Mouse (Mus musculus): ENCODE data around the gene Gm10840.
A peak's percentile ranks its signal among the peaks of the same experiment; 100 is the strongest.

The Gm10840 gene

GRCm38 (mm10) chr11:106159921-106160840 is 469 bp upstream of the Gm10840 start:
- DNase-seq (ENCODE audit: low read depth, low spot score), result no peak

GRCm38 (mm10) chr11:106162237-106162636 is 1.6 kb downstream of the Gm10840 start:
- DNase-seq (ENCODE audit: low read depth, low spot score), result no peak

- DNase-seq (ENCODE audit: low read depth, low spot score), result no peak
Observed at GRCm38 (mm10) chr11:106163546-106163945, 2.9 kb downstream of the Gm10840 start.

GRCm38 (mm10) chr11:106164601-106165180 is 4.0 kb downstream of the Gm10840 start:
- no peak for DNase-seq (ENCODE audit: low read depth, low spot score)

GRCm38 (mm10) chr11:106167435-106167834 is 6.8 kb downstream of the Gm10840 start:
- DNase-seq (ENCODE audit: low read depth, low spot score), result no peak

GRCm38 (mm10) chr11:106170807-106171206 is 10.2 kb downstream of the Gm10840 start:
- no peak for DNase-seq (ENCODE audit: low read depth, low spot score)

- no peak for DNase-seq (ENCODE audit: low read depth, low spot score)
Observed at GRCm38 (mm10) chr11:106173228-106173627, 12.6 kb downstream of the Gm10840 start.

GRCm38 (mm10) chr11:106174372-106174771 is 13.7 kb downstream of the Gm10840 start:
- DNase-seq (ENCODE audit: low read depth, low spot score), result no peak

- no peak for DNase-seq (ENCODE audit: low read depth, low spot score)
Observed at GRCm38 (mm10) chr11:106175081-106175480, 14.4 kb downstream of the Gm10840 start.

- no peak for DNase-seq (ENCODE audit: low read depth, low spot score)
Observed at GRCm38 (mm10) chr11:106176372-106176771, 15.7 kb downstream of the Gm10840 start.

- DNase-seq (ENCODE audit: low read depth, low spot score), result no peak
Observed at GRCm38 (mm10) chr11:106178036-106178782, 17.6 kb downstream of the Gm10840 start.

GRCm38 (mm10) chr11:106179711-106180448 is 19.2 kb downstream of the Gm10840 start:
- DNase-seq (ENCODE audit: low read depth, low spot score), result no peak

- DNase-seq (ENCODE audit: low read depth, low spot score), result no peak
Observed at GRCm38 (mm10) chr11:106180449-106180801, 19.8 kb downstream of the Gm10840 start.

- DNase-seq (ENCODE audit: low read depth, low spot score), result no peak
Observed at GRCm38 (mm10) chr11:106187326-106187725, 26.7 kb downstream of the Gm10840 start.

- no peak for DNase-seq (ENCODE audit: low read depth, low spot score)
Observed at GRCm38 (mm10) chr11:106191716-106192115, 31.1 kb downstream of the Gm10840 start.

- no peak for DNase-seq (ENCODE audit: low read depth, low spot score)
Observed at GRCm38 (mm10) chr11:106192241-106192640, 31.6 kb downstream of the Gm10840 start.

GRCm38 (mm10) chr11:106192657-106193370 is 32.2 kb downstream of the Gm10840 start:
- DNase-seq (ENCODE audit: low read depth, low spot score), result no peak

- DNase-seq (ENCODE audit: low read depth, low spot score), result peak; percentile 96
Observed at GRCm38 (mm10) chr11:106193371-106194154, 32.9 kb downstream of the Gm10840 start.

GRCm38 (mm10) chr11:106194155-106194541 is 33.5 kb downstream of the Gm10840 start:
- DNase-seq (ENCODE audit: low read depth, low spot score), result no peak

- DNase-seq (ENCODE audit: low read depth, low spot score), result no peak
Observed at GRCm38 (mm10) chr11:106194891-106195290, 34.2 kb downstream of the Gm10840 start.
